Mouse (Mus musculus) myocyte (in vitro differentiated cells): ENCODE data around the gene Cdc42bpb. TPM values are rescaled to one million over a fixed set of nuclear protein-coding genes. Genes with fewer than 3 reads are reported as not detected.

Source experiments
- H3K27me3 ChIP-seq: one replicate; pipeline ENCODE4 v1.6.1; 2011; ENCODE audit not compliant: control insufficient read depth, insufficient read depth, insufficient read length
- H3K36me3 ChIP-seq: one replicate; pipeline ENCODE4 v1.6.1; 2011; ENCODE audit not compliant: control insufficient read depth, insufficient read depth
- H3K4me2 ChIP-seq: one replicate; pipeline ENCODE4 v1.6.1; 2011; ENCODE audit warnings: low read depth, control low read depth
- H3K4me3 ChIP-seq: one replicate; pipeline ENCODE4 v1.5.1; 2011; ENCODE audit warnings: mild to moderate bottlenecking, control low read depth, moderate library complexity
- H3K79me2 ChIP-seq: one replicate; pipeline ENCODE4 v1.6.1; 2011; ENCODE audit not compliant: control insufficient read depth, insufficient read depth
- H3ac ChIP-seq: one replicate; pipeline ENCODE4 v1.6.1; 2011; ENCODE audit not compliant: control insufficient read depth, insufficient read length
- CEBPB ChIP-seq: IDR thresholded peaks from 2 replicates; pipeline ENCODE4 v1.6.1; 2011; ENCODE audit warnings: mild to moderate bottlenecking, moderate library complexity; ENCODE audit not compliant: poor library complexity, insufficient read depth, severe bottlenecking
- E2F4 ChIP-seq: IDR thresholded peaks from one replicate; pipeline ENCODE4 v1.6.1; 2011; ENCODE audit warnings: mild to moderate bottlenecking, control low read depth, moderate library complexity; ENCODE audit not compliant: insufficient read depth
- MAX ChIP-seq: IDR thresholded peaks from one replicate; pipeline ENCODE4 v1.6.1; 2011; ENCODE audit warnings: low read depth, mild to moderate bottlenecking, control low read depth
- MYOD1 ChIP-seq, 3 experiments: IDR thresholded peaks; one replicate each; pipeline ENCODE4 v1.6.1; 2011; ENCODE audit warnings: control low read depth in 2 of 3, low read depth in 2 of 3, mild to moderate bottlenecking in 2 of 3, moderate library complexity in 1 of 3; ENCODE audit not compliant: insufficient read length in 2 of 3, control insufficient read depth in 1 of 3
- MYOG ChIP-seq, 3 experiments: IDR thresholded peaks; one replicate each; pipeline ENCODE4 v1.6.1; 2011; ENCODE audit warnings: control low read depth in 2 of 3, low read depth in 2 of 3, mild to moderate bottlenecking in 2 of 3; ENCODE audit not compliant: insufficient read length in 2 of 3, control insufficient read depth in 1 of 3, insufficient read depth in 1 of 3
- POLR2A ChIP-seq: IDR thresholded peaks from one replicate; pipeline ENCODE4 v1.6.1; 2011; ENCODE audit warnings: low read depth, mild to moderate bottlenecking, control low read depth, moderate library complexity; ENCODE audit not compliant: insufficient read length
- POLR2AphosphoS2 ChIP-seq: IDR thresholded peaks from one replicate; pipeline ENCODE4 v1.6.1; 2011; ENCODE audit warnings: low read depth, control low read depth; ENCODE audit not compliant: insufficient read length
- REST ChIP-seq: IDR thresholded peaks from one replicate; pipeline ENCODE4 v1.6.1; 2011; ENCODE audit warnings: mild to moderate bottlenecking, control low read depth, moderate library complexity; ENCODE audit not compliant: insufficient read depth, insufficient read length
- SRF ChIP-seq: IDR thresholded peaks from one replicate; pipeline ENCODE4 v1.6.1; 2011; ENCODE audit warnings: low read depth; ENCODE audit not compliant: control insufficient read depth, insufficient read length
- TCF12 ChIP-seq: IDR thresholded peaks from one replicate; pipeline ENCODE4 v1.6.1; 2011; ENCODE audit warnings: mild to moderate bottlenecking, control low read depth; ENCODE audit not compliant: poor library complexity, insufficient read depth, severe bottlenecking
- TCF3 ChIP-seq: IDR thresholded peaks from one replicate; pipeline ENCODE4 v1.6.1; 2011; ENCODE audit warnings: low read depth, control low read depth; ENCODE audit not compliant: insufficient read length
- USF1 ChIP-seq: IDR thresholded peaks from one replicate; pipeline ENCODE4 v1.6.1; 2011; ENCODE audit warnings: low read depth, mild to moderate bottlenecking, control low read depth, moderate library complexity
- polyA plus RNA-seq: library from polyadenylated mRNA; unstranded; fragments of >200 nt; fragmentation: generic; extraction: Trizol; gene quantifications from one replicate; pipeline ENCODE4 v1.2.1, GENCODE M21; 2012; ENCODE audit warnings: missing spikeins

Gene Cdc42bpb
- polyA plus RNA-seq, 1 experiment = 43.2 TPM

DNA sequence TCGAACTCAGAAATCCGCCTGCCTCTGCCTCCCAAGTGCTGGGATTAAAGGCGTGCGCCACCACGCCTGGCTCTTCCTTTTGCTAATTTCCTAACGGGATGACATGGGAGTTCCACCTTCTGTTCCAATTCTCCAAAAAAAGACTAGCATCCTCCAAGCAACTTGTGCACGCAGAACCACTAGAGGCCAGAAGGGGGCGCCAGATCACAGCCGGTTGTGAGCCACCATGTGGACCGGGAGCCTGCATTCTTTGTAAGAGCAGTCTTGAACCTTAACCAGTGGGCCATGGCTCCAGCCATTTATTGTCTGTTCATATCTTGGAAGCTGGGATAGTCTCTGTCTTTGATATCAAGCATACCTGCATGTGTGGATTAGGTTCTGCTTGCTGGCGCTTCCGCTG, 105.1 kb downstream of the Cdc42bpb start:
- Histone ChIP-seq H3K4me3 (no peak overlapping the region), H3K79me2 (no peaks in the 10 kb centered on the region), H3ac (no peak overlapping the region), H3K27me3 (peaks cover 18% of the 10 kb centered on the region), H3K36me3 (no peaks in the 10 kb centered on the region), H3K4me2 (no peak overlapping the region)
- TF ChIP-seq POLR2AphosphoS2 (no peak), MAX (no peak), CEBPB (no peak), TCF12 (no peak), MYOD1 (IDR thresholded peaks at IDR 0.05; ENCODE audit: control insufficient read depth in 1 of 3, insufficient read length in 2 of 3, low read depth in 2 of 3) (no peak), TCF3 (no peak), REST (no peak), SRF (no peak), MYOG (IDR thresholded peaks at IDR 0.05; ENCODE audit: control insufficient read depth in 1 of 3, insufficient read depth in 1 of 3, insufficient read length in 2 of 3, low read depth in 2 of 3) (no peak), POLR2A (no peak), USF1 (no peak), E2F4 (no peak)

- TF ChIP-seq TCF3 (no peak), POLR2A (no peak), MYOG (IDR thresholded peaks at IDR 0.05; ENCODE audit: control insufficient read depth in 1 of 3, insufficient read depth in 1 of 3, insufficient read length in 2 of 3, low read depth in 2 of 3) (no peak), MAX (no peak), SRF (no peak), USF1 (no peak), E2F4 (no peak), CEBPB (no peak), TCF12 (no peak), MYOD1 (IDR thresholded peaks at IDR 0.05; ENCODE audit: control insufficient read depth in 1 of 3, insufficient read length in 2 of 3, low read depth in 2 of 3) (no peak), REST (no peak), POLR2AphosphoS2 (no peak)
- Histone ChIP-seq H3K36me3 (no peaks in the 10 kb centered on the region), H3ac (no peak overlapping the region), H3K27me3 (peaks cover 18% of the 10 kb centered on the region), H3K79me2 (no peaks in the 10 kb centered on the region), H3K4me3 (no peak overlapping the region), H3K4me2 (no peak overlapping the region)
These were observed 105.6 kb downstream of the Cdc42bpb start for GRCm38 (mm10) chr12:111271966-111272365.

- no peaks in the 10 kb centered on the region for H3K79me2 ChIP-seq
- H3ac ChIP-seq = no peak overlapping the region
- H3K4me3 ChIP-seq = no peak overlapping the region
- peaks cover 18% of the 10 kb centered on the region for H3K27me3 ChIP-seq
- no peaks in the 10 kb centered on the region for H3K36me3 ChIP-seq
- TF ChIP-seq TCF3 (no peak), MYOG (IDR thresholded peaks at IDR 0.05; ENCODE audit: control insufficient read depth in 1 of 3, insufficient read depth in 1 of 3, insufficient read length in 2 of 3, low read depth in 2 of 3) (no peak), TCF12 (no peak), USF1 (no peak), MYOD1 (IDR thresholded peaks at IDR 0.05; ENCODE audit: control insufficient read depth in 1 of 3, insufficient read length in 2 of 3, low read depth in 2 of 3) (no peak), SRF (no peak), POLR2A (no peak), REST (no peak), MAX (no peak), E2F4 (no peak), POLR2AphosphoS2 (no peak), CEBPB (no peak)
- H3K4me2 ChIP-seq = no peak overlapping the region
These were observed 106.1 kb downstream of the Cdc42bpb start for GRCm38 (mm10) chr12:111271406-111271805.

DNA sequence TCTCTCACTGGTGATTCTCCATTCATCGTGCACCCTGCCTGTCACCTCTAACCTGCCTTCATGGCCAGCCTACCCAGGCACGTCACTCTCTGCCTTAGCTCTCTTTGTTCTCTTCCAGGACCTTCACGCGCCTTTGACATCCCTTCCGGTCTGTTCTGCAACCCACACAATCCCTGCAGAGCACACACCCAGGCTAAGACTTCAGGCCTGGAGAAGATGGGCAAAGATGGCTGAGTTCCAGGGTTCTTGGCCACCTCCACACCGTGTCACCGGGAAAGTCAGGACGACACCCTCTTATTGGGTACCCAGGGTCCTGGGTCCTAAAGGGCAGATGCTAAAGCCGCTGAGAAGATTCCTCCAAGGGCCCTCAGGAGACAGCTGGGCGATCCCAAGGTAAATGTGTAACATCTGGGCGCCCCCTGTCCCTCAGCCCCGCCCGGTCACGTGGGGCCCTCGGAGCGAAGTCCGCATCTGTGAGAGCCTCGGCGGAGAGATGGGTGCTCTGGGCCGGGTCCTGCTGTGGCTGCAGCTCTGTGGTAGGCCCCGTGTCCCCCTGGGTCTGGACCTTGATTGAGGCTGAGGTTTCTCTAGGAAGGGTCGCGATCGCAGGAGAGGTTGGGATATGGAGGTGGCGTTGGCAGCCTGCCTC, 106.8 kb downstream of the Cdc42bpb start, which contains the start of gene Amn:
Gene Amn, plus strand, starts transcription at position 467 of the 649 bp plus-strand sequence.
- no peaks in the 10 kb centered on the region for H3K36me3 ChIP-seq
- H3K79me2 ChIP-seq = no peaks in the 10 kb centered on the region
- no peak within 1 kb of the TSS for H3ac ChIP-seq
- no peak within 1 kb of the TSS for H3K4me2 ChIP-seq
- no peak within 1 kb of the TSS for H3K4me3 ChIP-seq
- peaks cover 18% of the 10 kb centered on the region for H3K27me3 ChIP-seq
- TF ChIP-seq POLR2A = no peak
- no peak for TF ChIP-seq E2F4

DNA sequence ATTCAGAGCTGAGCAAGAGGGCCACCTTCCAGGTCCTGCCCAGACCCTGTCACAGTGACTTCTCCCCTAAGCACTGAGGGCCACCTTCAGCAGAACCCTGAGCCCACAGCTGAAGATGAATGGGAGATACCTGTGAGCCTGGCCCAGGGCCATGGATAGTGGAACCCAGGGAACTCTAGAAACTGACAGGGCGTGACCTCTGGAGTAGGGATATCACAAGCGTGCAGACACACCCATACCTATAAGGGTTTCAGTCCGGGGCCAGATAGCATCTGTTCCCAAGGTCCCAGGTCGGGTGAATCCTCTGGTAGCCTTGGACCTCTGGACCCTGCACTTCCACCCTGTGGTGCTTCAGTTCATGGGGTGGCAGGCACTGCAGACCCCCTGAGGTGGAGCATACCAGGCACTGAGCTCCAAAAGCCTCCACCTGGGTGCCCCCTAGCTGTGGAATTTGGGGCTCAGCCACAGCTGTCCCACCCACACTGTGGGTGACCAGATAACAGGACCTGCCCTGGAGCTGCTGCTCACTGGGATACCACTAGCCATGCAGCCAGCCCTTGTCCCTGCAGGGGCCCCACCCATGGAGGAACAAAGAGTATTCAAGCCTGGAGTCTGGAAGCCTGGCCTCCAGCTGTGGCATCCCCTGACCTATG, 109.7 kb downstream of the Cdc42bpb start:
- Histone ChIP-seq H3K4me2 (no peak overlapping the region), H3K4me3 (no peak overlapping the region), H3K27me3 (no peaks in the 10 kb centered on the region), H3ac (no peak overlapping the region), H3K79me2 (no peaks in the 10 kb centered on the region), H3K36me3 (no peaks in the 10 kb centered on the region)
- TF ChIP-seq USF1 (no peak), MYOG (IDR thresholded peaks at IDR 0.05; ENCODE audit: control insufficient read depth in 1 of 3, insufficient read depth in 1 of 3, insufficient read length in 2 of 3, low read depth in 2 of 3) (peak in 2 of 3 experiments; percentile 65 to 82), E2F4 (no peak), MYOD1 (IDR thresholded peaks at IDR 0.05; ENCODE audit: control insufficient read depth in 1 of 3, insufficient read length in 2 of 3, low read depth in 2 of 3) (peak in 1 of 3 experiments; percentile 79), POLR2A (no peak), REST (no peak)
